Comparison of ENCODE assay signal across 13 mouse cellular contexts in genomic region chr7:71583443-71584055, GRCm38 (mm10).
A peak's percentile ranks its signal among the peaks of the same experiment; 100 is the strongest.
DNase-seq lines count a peak whose midpoint lies in the region; ATAC-seq lines count a peak whose summit lies in the region.
"Had no signal": no experiment of that assay in that cellular context is flagged by ENCODE, and none has a peak within 500 bp of the region (broad histone marks: within the 10 kb centered on the region; RNA-seq: fewer than 3 reads in every experiment).

No protein-coding gene starts in this region.

- no peaks in the 10 kb centered on the region for H3K9me3 ChIP-seq in heart, embryonic 10.5 days
- H3K9me3 ChIP-seq: limb, embryonic 15.5 days had no signal

- H3K27ac ChIP-seq in heart, embryonic 10.5 days, result no peak overlapping the region
- H3K27ac ChIP-seq: limb, embryonic 15.5 days had no signal

- intact Hi-C loops in left cerebral cortex, postnatal 25 days (cut with DNase I), result no loop called here

- H3K36me3 ChIP-seq in heart, embryonic 10.5 days, result no peaks in the 10 kb centered on the region
- H3K36me3 ChIP-seq: limb, embryonic 15.5 days had no signal

- peak; percentile 98 for DNase-seq in heart, adult 11 months
- DNase-seq in heart, embryonic 10.5 days (ENCODE audit: low spot score), result no peak
- peak; percentile 18 for DNase-seq in urinary bladder, postnatal 14 days (ENCODE audit: low spot score)
- DNase-seq in urinary bladder, adult 18-20 months (ENCODE audit: low spot score in 2 of 2), result no peak
- DNase-seq in kidney, postnatal 10 days, result peak; percentile 58
- DNase-seq in testis, postnatal 14 days (ENCODE audit: low spot score), result peak; percentile 31
- no peak for DNase-seq in left cerebral cortex, postnatal 25 days (ENCODE audit: low spot score in 2 of 2)
- DNase-seq: cerebellum, postnatal 25 days; forebrain, postnatal 0 days; layer of hippocampus, adult 9-11 months; thymus, adult 18-20 months had no signal

- no peak overlapping the region for H3K4me3 ChIP-seq in heart, embryonic 10.5 days
- H3K4me3 ChIP-seq: limb, embryonic 15.5 days had no signal

- H3K27me3 ChIP-seq in heart, embryonic 10.5 days (ENCODE audit: insufficient read depth, poor library complexity, severe bottlenecking), result no peaks in the 10 kb centered on the region
- H3K27me3 ChIP-seq: limb, embryonic 15.5 days had no signal

- no peak for ATAC-seq in megakaryocyte progenitor cell, adult 5-6 weeks (replicated peaks; ENCODE audit: poor library complexity)
- ATAC-seq: forebrain, postnatal 0 days had no signal

- H3K4me1 ChIP-seq in heart, embryonic 10.5 days, result peaks cover 3% of the 10 kb centered on the region; the same call in 1 of the 2 replicates
- H3K4me1 ChIP-seq: limb, embryonic 15.5 days had no signal

- 52% methylated on average over 1 of the region's 1 CpGs for WGBS in heart, embryonic 10.5 days

Comparison
In these comparisons a context has a peak if more than half of its experiments do, and no peak if none do; other contexts are left out.
1. DNase-seq: peak in heart, adult 11 months (single experiment), urinary bladder, postnatal 14 days (single experiment), kidney, postnatal 10 days (single experiment) and testis, postnatal 14 days (single experiment); none in heart, embryonic 10.5 days (single experiment), urinary bladder, adult 18-20 months (0 of 2) and left cerebral cortex, postnatal 25 days (0 of 2).